ENCODE assay signal across 8 mouse cellular contexts in genomic region chr8:84814555-84815441, GRCm38 (mm10). TPM values are rescaled to one million over a fixed set of nuclear protein-coding genes. Genes with fewer than 3 reads are reported as not detected.
DNase-seq lines count a peak whose midpoint lies in the region; ATAC-seq and TF ChIP-seq lines count a peak whose summit lies in the region.

No protein-coding gene starts in this region.

- peak overlapping the region; percentile 57 for H3K27ac ChIP-seq in heart, adult 2 months
- no peak overlapping the region for H3K27ac ChIP-seq in heart, embryonic 11.5 days (ENCODE audit: low read depth, low read length)
- no peak overlapping the region; the same call in 1 of the 2 replicates for H3K27ac ChIP-seq in neural tube, embryonic 12.5 days

- H3K36me3 ChIP-seq in heart, adult 2 months (ENCODE audit: control insufficient read depth, insufficient read depth, low read length): no peaks in the 10 kb centered on the region
- no peaks in the 10 kb centered on the region for H3K36me3 ChIP-seq in heart, embryonic 11.5 days (ENCODE audit: control insufficient read depth, insufficient read depth, low read length)
- no peaks in the 10 kb centered on the region for H3K36me3 ChIP-seq in neural tube, embryonic 12.5 days

- H3K4me3 ChIP-seq in heart, adult 2 months: no peak overlapping the region
- H3K4me3 ChIP-seq in heart, embryonic 11.5 days (ENCODE audit: low read depth, low read length): no peak overlapping the region
- H3K4me3 ChIP-seq in neural tube, embryonic 12.5 days: no peak overlapping the region

- 0 out of 2 replicates have a peak overlapping the region, but pooled peaks have one; percentile 11 for H3K9ac ChIP-seq in heart, adult 2 months (ENCODE audit: low read depth, low read length)
- H3K9ac ChIP-seq in heart, embryonic 11.5 days (ENCODE audit: low read depth, low read length): no peak overlapping the region
- H3K9ac ChIP-seq in neural tube, embryonic 12.5 days: 0 out of 2 replicates have a peak overlapping the region, but pooled peaks have one; percentile 5

- no peak for TF ChIP-seq POLR2A in heart, adult 2 months (IDR thresholded peaks at IDR 0.05; ENCODE audit: insufficient read depth, low read depth, low read length)

- DNase-seq in heart, adult 2 months: no peak
- DNase-seq in neural tube, embryonic 10.5 days (ENCODE audit: extremely low spot score, low spot score): no peak
- peak; percentile 83 for DNase-seq in retina, postnatal 1 day
- no peak for DNase-seq in layer of hippocampus, adult 8-10 months (ENCODE audit: low spot score in 2 of 2)
- no peak for DNase-seq in adrenal gland, postnatal 36 days

- no peak for TF ChIP-seq CTCF in heart, adult 2 months (IDR thresholded peaks at IDR 0.05)

- no peaks in the 10 kb centered on the region for H3K27me3 ChIP-seq in heart, adult 2 months (ENCODE audit: control insufficient read depth, insufficient read depth, low read length)
- peaks cover 28% of the 10 kb centered on the region for H3K27me3 ChIP-seq in heart, embryonic 11.5 days (ENCODE audit: control insufficient read depth, insufficient read depth, low read length)
- H3K27me3 ChIP-seq in neural tube, embryonic 12.5 days (replicated peaks): peaks cover 24% of the 10 kb centered on the region

- ATAC-seq in heart, embryonic 11.5 days (replicated peaks; ENCODE audit: insufficient number of reproducible peaks, low FRiP score, low TSS enrichment): no peak
- ATAC-seq in neural tube, embryonic 12.5 days (ENCODE audit: low FRiP score, low read depth): peak; percentile 31
- ATAC-seq in granulocyte monocyte progenitor cell, adult 5-6 weeks (replicated peaks; ENCODE audit: poor library complexity, severe bottlenecking): 0 out of 2 replicates have a peak, but pooled peaks have one; percentile 9

- WGBS in heart, adult 2 months: 26% methylated on average over 19 of the region's 19 CpGs
- whole genome bisulfite sequencing in heart, embryonic 11.5 days (ENCODE audit: insufficient replicate concordance): 35% methylated on average over 19 of the region's 19 CpGs
- 40% methylated on average over 19 of the region's 19 CpGs for WGBS in neural tube, embryonic 12.5 days

- intact Hi-C loops in heart, adult 2 months (cut with DNase I): loop anchor here (1.0 to 5.0 kb wide), 2 partner anchors 222 to 237 kb away; no protein-coding TSS in a partner anchor

- no peaks in the 10 kb centered on the region for H3K79me2 ChIP-seq in heart, adult 2 months (replicated peaks; ENCODE audit: control insufficient read depth, insufficient read depth, low read length)

- TF ChIP-seq EP300 in heart, adult 2 months (IDR thresholded peaks at IDR 0.05; ENCODE audit: insufficient read depth, low read depth, low read length): no peak

- peaks cover 3% of the 10 kb centered on the region for H3K4me1 ChIP-seq in heart, adult 2 months (ENCODE audit: control insufficient read depth, insufficient read depth, low read length)
- H3K4me1 ChIP-seq in heart, embryonic 11.5 days (ENCODE audit: control insufficient read depth, insufficient read depth, low read length): peaks cover 3% of the 10 kb centered on the region; the same call in 1 of the 2 replicates
- peaks cover 38% of the 10 kb centered on the region for H3K4me1 ChIP-seq in neural tube, embryonic 12.5 days

- H3K9me3 ChIP-seq in heart, embryonic 11.5 days (replicated peaks; ENCODE audit: control insufficient read depth, low read length): no peaks in the 10 kb centered on the region
- H3K9me3 ChIP-seq in neural tube, embryonic 12.5 days: no peaks in the 10 kb centered on the region

- H3K4me2 ChIP-seq in heart, embryonic 11.5 days: no peak overlapping the region
- peak overlapping the region; percentile 32; the same call in 1 of the 2 replicates for H3K4me2 ChIP-seq in neural tube, embryonic 12.5 days (replicated peaks)

RNA-seq across cellular contexts. Expression of gene Dand5, which starts 7.8 kb away (rescaled TPM):
- 10 to 100 TPM; 11.2 to 12.3 TPM for total RNA-seq in heart, adult 2 months (2021)
- 6.1 and 7.6 TPM in 2 replicates for polyA plus RNA-seq in heart, adult 2 months (2012; rRNA removed)
- polyA plus RNA-seq in heart, embryonic 11.5 days (2014; fragmentation: Nextera tagmentation; extraction: Ambion mirVana): 5.0 and 6.0 TPM in 2 replicates
- polyA plus RNA-seq in neural tube, embryonic 12.5 days (2016; fragmentation: Nextera tagmentation; extraction: Ambion mirVana): 6.5 and 8.3 TPM in 2 replicates
- 4.1 and 4.7 TPM in 2 replicates for total RNA-seq in granulocyte monocyte progenitor cell, adult 5-6 weeks (2014; fragmentation: Nextera tagmentation)
- total RNA-seq in granulocyte monocyte progenitor cell, adult 5-6 weeks (2017): 3.6 and 3.7 TPM in 2 replicates
- total RNA-seq in layer of hippocampus, adult 8-10 months (2022): 10 to 100 TPM in 1 of 4 experiments, 1 to 10 TPM in 3; 8.4 to 10.5 (median 8.9) TPM
- total RNA-seq in adrenal gland, postnatal 36 days (2021): 1 to 10 TPM; 9.1 to 10.0 TPM

RNA-seq across cellular contexts. Expression of gene Nfix, which starts 14.7 kb away (rescaled TPM):
- total RNA-seq in heart, adult 2 months (2021): 100 to 1,000 TPM; 274 to 297 TPM
- polyA plus RNA-seq in heart, adult 2 months (2012; rRNA removed): 49.0 and 68.7 TPM in 2 replicates
- 6.1 and 7.6 TPM in 2 replicates for polyA plus RNA-seq in heart, embryonic 11.5 days (2014; fragmentation: Nextera tagmentation; extraction: Ambion mirVana)
- polyA plus RNA-seq in neural tube, embryonic 12.5 days (2016; fragmentation: Nextera tagmentation; extraction: Ambion mirVana): 8.4 and 11.2 TPM in 2 replicates
- 25.7 and 51.2 TPM in 2 replicates for total RNA-seq in granulocyte monocyte progenitor cell, adult 5-6 weeks (2014; fragmentation: Nextera tagmentation)
- total RNA-seq in granulocyte monocyte progenitor cell, adult 5-6 weeks (2017): 9.5 and 12.8 TPM in 2 replicates
- 100 to 1,000 TPM; 453 to 552 (median 494) TPM for total RNA-seq in layer of hippocampus, adult 8-10 months (2022)
- 100 to 1,000 TPM in 1 of 2 experiments, 10 to 100 TPM in 1; 99.9 to 108 TPM for total RNA-seq in adrenal gland, postnatal 36 days (2021)

RNA-seq across cellular contexts. Expression of gene Gadd45gip1, which starts 16.5 kb away (rescaled TPM):
- 10 to 100 TPM; 27.4 to 29.7 TPM for total RNA-seq in heart, adult 2 months (2021)
- polyA plus RNA-seq in heart, adult 2 months (2012; rRNA removed): 13.4 and 21.2 TPM in 2 replicates
- polyA plus RNA-seq in heart, embryonic 11.5 days (2014; fragmentation: Nextera tagmentation; extraction: Ambion mirVana): 51.5 and 52.2 TPM in 2 replicates
- 39.7 and 40.1 TPM in 2 replicates for polyA plus RNA-seq in neural tube, embryonic 12.5 days (2016; fragmentation: Nextera tagmentation; extraction: Ambion mirVana)
- 17.0 and 19.2 TPM in 2 replicates for total RNA-seq in granulocyte monocyte progenitor cell, adult 5-6 weeks (2014; fragmentation: Nextera tagmentation)
- total RNA-seq in granulocyte monocyte progenitor cell, adult 5-6 weeks (2017): 46.2 and 52.4 TPM in 2 replicates
- 10 to 100 TPM; 21.6 to 27.7 (median 23.3) TPM for total RNA-seq in layer of hippocampus, adult 8-10 months (2022)
- 10 to 100 TPM; 63.3 to 70.5 TPM for total RNA-seq in adrenal gland, postnatal 36 days (2021)

RNA-seq across cellular contexts. Expression of gene Rad23a, which starts 25.7 kb away (rescaled TPM):
- total RNA-seq in heart, adult 2 months (2021): 10 to 100 TPM; 85.1 to 87.6 TPM
- polyA plus RNA-seq in heart, adult 2 months (2012; rRNA removed): 77.3 and 101 TPM in 2 replicates
- polyA plus RNA-seq in heart, embryonic 11.5 days (2014; fragmentation: Nextera tagmentation; extraction: Ambion mirVana): 125 and 127 TPM in 2 replicates
- polyA plus RNA-seq in neural tube, embryonic 12.5 days (2016; fragmentation: Nextera tagmentation; extraction: Ambion mirVana): 89.7 and 94.8 TPM in 2 replicates
- 41.8 TPM in 2 replicates for total RNA-seq in granulocyte monocyte progenitor cell, adult 5-6 weeks (2014; fragmentation: Nextera tagmentation)
- total RNA-seq in granulocyte monocyte progenitor cell, adult 5-6 weeks (2017): 20.1 and 21.4 TPM in 2 replicates
- 10 to 100 TPM; 66.4 to 76.2 (median 70.5) TPM for total RNA-seq in layer of hippocampus, adult 8-10 months (2022)
- total RNA-seq in adrenal gland, postnatal 36 days (2021): 100 to 1,000 TPM; 116 to 119 TPM

RNA-seq across cellular contexts. Expression of gene Calr, which starts 31.9 kb away (rescaled TPM):
- total RNA-seq in heart, adult 2 months (2021): 100 to 1,000 TPM; 352 to 416 TPM
- 154 and 269 TPM in 2 replicates for polyA plus RNA-seq in heart, adult 2 months (2012; rRNA removed)
- 830 and 894 TPM in 2 replicates for polyA plus RNA-seq in heart, embryonic 11.5 days (2014; fragmentation: Nextera tagmentation; extraction: Ambion mirVana)
- polyA plus RNA-seq in neural tube, embryonic 12.5 days (2016; fragmentation: Nextera tagmentation; extraction: Ambion mirVana): 753 and 769 TPM in 2 replicates
- total RNA-seq in granulocyte monocyte progenitor cell, adult 5-6 weeks (2014; fragmentation: Nextera tagmentation): 1,333 and 1,645 TPM in 2 replicates
- 4,572 and 4,672 TPM in 2 replicates for total RNA-seq in granulocyte monocyte progenitor cell, adult 5-6 weeks (2017)
- 100 to 1,000 TPM; 399 to 630 (median 506) TPM for total RNA-seq in layer of hippocampus, adult 8-10 months (2022)
- total RNA-seq in adrenal gland, postnatal 36 days (2021): 100 to 1,000 TPM; 569 to 727 TPM
